Mouse (Mus musculus) olfactory bulb, adult 2 months (tissue): ENCODE results near the gene Dnah17.

Experiments
- CTCF ChIP-seq: fragments of 200-500 bp; IDR thresholded peaks from 2 replicates; pipeline ENCODE4 v1.5.1; 2012; ENCODE audit warnings: low read depth, mild to moderate bottlenecking, low read length, moderate library complexity; ENCODE audit not compliant: insufficient read depth
- POLR2A ChIP-seq: fragments of 200-500 bp; IDR thresholded peaks from 2 replicates; pipeline ENCODE4 v1.6.1; 2012; ENCODE audit warnings: mild to moderate bottlenecking, low read depth, low read length, moderate library complexity; ENCODE audit not compliant: insufficient read depth

DNA sequence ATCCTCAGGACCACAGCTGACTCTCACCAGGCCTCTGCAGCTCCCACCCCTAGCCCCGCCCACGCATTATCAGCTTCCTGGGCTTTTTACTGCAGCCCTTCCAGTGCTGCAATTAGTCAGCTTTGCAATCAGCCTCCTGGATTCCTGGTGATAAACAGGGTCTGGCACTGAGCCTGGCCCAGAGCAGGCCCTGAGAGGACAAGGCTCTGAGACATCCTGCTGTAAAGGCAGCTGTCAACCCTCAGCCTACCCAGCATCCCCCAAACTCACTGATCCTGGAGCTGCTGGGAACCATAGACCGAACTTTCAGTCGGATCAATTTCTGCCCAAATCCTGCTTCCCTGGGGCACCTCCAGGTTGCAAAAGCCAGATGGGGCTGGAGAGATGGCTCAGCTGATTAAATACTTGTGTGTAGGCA lies 3.3 kb upstream of the Dnah17 start:
- TF ChIP-seq CTCF (no peak), POLR2A (no peak)
